Mouse (Mus musculus) spleen, adult 2 months (tissue): Measurements from ENCODE around the gene Siva1.

Experiments
- CTCF ChIP-seq: fragments of 200-500 bp; IDR thresholded peaks from 2 replicates; pipeline ENCODE4 v1.5.1; 2011; ENCODE audit warnings: mild to moderate bottlenecking, inconsistent platforms; ENCODE audit not compliant: insufficient read depth, insufficient read length, insufficient replicate concordance; ENCODE audit errors: extremely low read depth
- POLR2A ChIP-seq: fragments of 200-500 bp; IDR thresholded peaks from 2 replicates; pipeline ENCODE4 v1.6.1; 2011; ENCODE audit warnings: low read depth, low read length, inconsistent platforms

- TF ChIP-seq POLR2A (no peak), CTCF (no peak)
Measured at GRCm38 (mm10) chr12:112596454-112596853, 48.0 kb upstream of the Siva1 start.
